Mouse (Mus musculus): ENCODE measurements around the gene Adgrg3.

DNA sequence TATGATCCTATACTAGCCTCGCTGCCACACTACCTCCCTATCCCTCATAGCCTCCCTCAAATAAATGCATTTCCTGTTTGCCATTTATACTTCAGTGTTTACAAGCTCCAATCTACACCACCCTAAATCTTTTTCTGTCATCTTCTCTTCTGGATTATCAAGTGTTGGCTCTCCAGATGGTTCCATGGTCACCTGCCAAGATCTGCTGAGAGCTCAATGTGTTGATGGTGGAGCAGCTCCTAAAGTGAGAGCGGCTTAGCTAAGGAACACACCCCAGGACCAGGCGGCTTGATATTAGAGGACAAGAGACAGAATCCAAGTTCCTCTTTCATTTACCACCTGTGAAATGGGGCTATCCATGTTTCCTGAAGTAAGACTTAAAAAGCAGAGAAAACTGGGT is 60.6 kb downstream of the Adgrg3 start:
- TF ChIP-seq MYOG (IDR thresholded peaks at IDR 0.05; ENCODE audit: control insufficient read depth in 1 of 3, insufficient read depth in 1 of 3, insufficient read length in 2 of 3, low read depth in 2 of 3) (no peak), MYOD1 (IDR thresholded peaks at IDR 0.05; ENCODE audit: control insufficient read depth in 1 of 3, insufficient read length in 2 of 3, low read depth in 2 of 3) (no peak), TCF12 (IDR thresholded peaks at IDR 0.05; ENCODE audit: insufficient read depth, poor library complexity, severe bottlenecking) (no peak), MAX (IDR thresholded peaks at IDR 0.05; ENCODE audit: low read depth) (no peak), POLR2A (IDR thresholded peaks at IDR 0.05; ENCODE audit: insufficient read length, low read depth) (no peak), USF1 (IDR thresholded peaks at IDR 0.05; ENCODE audit: low read depth) (no peak), E2F4 (IDR thresholded peaks at IDR 0.05; ENCODE audit: insufficient read depth) (no peak), REST (IDR thresholded peaks at IDR 0.05; ENCODE audit: insufficient read depth, insufficient read length) (no peak), POLR2AphosphoS2 (IDR thresholded peaks at IDR 0.05; ENCODE audit: insufficient read length, low read depth) (no peak), CEBPB (IDR thresholded peaks at IDR 0.05; ENCODE audit: insufficient read depth, poor library complexity, severe bottlenecking) (no peak), SRF (IDR thresholded peaks at IDR 0.05; ENCODE audit: control insufficient read depth, insufficient read length, low read depth) (no peak)

Measured in myocyte (in vitro differentiated cells).